Mouse (Mus musculus) liver, embryonic 14.5 days (tissue): ENCODE results near the gene Reep3.

Experiments
- CTCF ChIP-seq: IDR thresholded peaks from 2 replicates; pipeline ENCODE4 v1.5.1; 2016; ENCODE audit warnings: antibody characterized with exemption, low read depth, control low read depth
- EP300 ChIP-seq: IDR thresholded peaks from 2 replicates; pipeline ENCODE4 v1.6.1; 2016; ENCODE audit warnings: antibody characterized with exemption, low read depth

DNA sequence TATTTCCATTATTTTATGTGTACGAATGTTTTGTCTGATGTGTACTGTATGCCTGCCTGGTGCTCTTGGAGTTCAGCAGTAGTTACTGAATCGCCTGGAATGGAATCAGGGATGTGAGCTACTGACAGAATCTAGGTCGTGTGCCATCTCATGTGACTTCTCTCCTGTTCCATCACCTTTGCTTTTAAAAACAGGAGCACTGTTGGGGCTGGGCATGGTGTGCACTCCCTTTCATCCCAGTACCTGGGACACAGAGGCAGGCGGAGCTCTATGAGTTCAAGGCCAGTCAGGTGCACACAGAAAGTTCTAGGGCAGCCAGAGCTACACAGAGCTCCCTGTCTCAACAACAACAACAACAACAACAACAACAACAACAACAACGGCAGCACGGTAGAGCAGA is 39.0 kb downstream of the Reep3 start:
- TF ChIP-seq CTCF (no peak), EP300 (no peak)
